Mouse (Mus musculus): ENCODE data around the gene Fbxl15. TPM values are rescaled to one million over a fixed set of nuclear protein-coding genes. Genes with fewer than 3 reads are reported as not detected.

The Fbxl15 gene
- total RNA-seq, 2 experiments from 2014 or later: 3.5 to 3.9 TPM

- DNase-seq (ENCODE audit: low spot score): no peak
Observed at GRCm38 (mm10) chr19:46308303-46308702, 19.7 kb upstream of the Fbxl15 start.

GRCm38 (mm10) chr19:46308706-46309435, 19.1 kb upstream of the Fbxl15 start:
- peak; percentile 83 for DNase-seq (ENCODE audit: low spot score)

DNA sequence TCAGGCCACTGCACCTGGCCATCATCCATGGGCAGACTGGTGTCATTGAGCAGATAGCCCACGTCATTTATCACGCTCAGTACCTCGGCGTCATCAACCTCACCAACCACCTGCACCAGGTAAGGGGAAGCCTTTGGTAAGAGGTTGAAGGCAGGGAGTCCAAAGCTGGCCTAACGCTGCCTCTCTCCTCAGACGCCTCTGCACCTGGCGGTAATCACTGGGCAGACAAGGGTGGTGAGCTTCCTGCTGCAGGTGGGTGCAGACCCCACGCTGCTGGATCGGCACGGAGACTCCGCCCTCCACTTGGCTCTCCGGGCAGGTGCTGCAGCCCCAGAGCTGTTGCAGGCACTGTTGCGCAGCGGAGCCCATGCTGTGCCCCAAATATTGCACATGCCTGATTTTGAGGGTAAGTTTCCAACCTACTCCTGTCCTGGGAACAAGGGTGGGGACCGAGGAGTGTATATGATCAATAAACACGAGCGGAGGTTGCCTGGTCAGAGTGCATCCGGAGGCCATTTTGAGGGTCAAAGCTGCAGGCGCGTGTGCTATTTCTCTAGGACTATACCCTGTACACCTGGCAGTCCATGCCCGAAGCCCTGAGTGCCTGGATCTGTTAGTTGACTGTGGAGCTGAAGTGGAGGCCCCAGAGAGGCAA, 18.2 kb upstream of the Fbxl15 start:
- DNase-seq (ENCODE audit: low spot score): no peak

- DNase-seq (ENCODE audit: low spot score): no peak
Observed at GRCm38 (mm10) chr19:46310312-46310865, 17.6 kb upstream of the Fbxl15 start.

GRCm38 (mm10) chr19:46311341-46311740, 16.6 kb upstream of the Fbxl15 start:
- DNase-seq (ENCODE audit: low spot score): no peak

GRCm38 (mm10) chr19:46312566-46312965, 15.4 kb upstream of the Fbxl15 start:
- DNase-seq (ENCODE audit: low spot score): no peak

- DNase-seq (ENCODE audit: low spot score): no peak
Observed at GRCm38 (mm10) chr19:46313116-46313515, 14.9 kb upstream of the Fbxl15 start.

DNA sequence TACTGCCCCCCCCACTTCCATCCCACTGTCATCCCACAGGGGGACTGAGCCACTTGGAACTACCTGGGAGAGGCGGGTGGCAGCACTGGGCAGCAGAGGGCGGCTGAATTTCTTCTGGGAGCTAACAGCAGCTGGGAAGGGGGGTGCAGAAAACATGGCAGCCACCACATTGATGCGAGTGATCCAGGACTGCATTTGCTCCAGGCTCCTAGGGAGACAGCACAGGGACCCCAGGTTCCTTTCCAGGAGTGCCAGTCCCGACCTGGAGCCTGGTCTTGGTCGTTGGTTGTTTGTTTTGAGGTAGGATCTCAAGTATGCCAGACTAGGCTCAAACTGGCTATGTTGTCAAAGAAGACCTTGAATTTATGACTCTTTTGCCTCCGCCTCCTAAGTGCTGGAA, 14.4 kb upstream of the Fbxl15 start:
- no peak for DNase-seq (ENCODE audit: low spot score)

GRCm38 (mm10) chr19:46314151-46314601, 13.8 kb upstream of the Fbxl15 start:
- no peak for DNase-seq (ENCODE audit: low spot score)

- no peak for DNase-seq (ENCODE audit: low spot score)
Observed at GRCm38 (mm10) chr19:46314872-46315742, 12.9 kb upstream of the Fbxl15 start.

GRCm38 (mm10) chr19:46315752-46316610, 12.0 kb upstream of the Fbxl15 start:
- no peak for DNase-seq (ENCODE audit: low spot score)

DNA sequence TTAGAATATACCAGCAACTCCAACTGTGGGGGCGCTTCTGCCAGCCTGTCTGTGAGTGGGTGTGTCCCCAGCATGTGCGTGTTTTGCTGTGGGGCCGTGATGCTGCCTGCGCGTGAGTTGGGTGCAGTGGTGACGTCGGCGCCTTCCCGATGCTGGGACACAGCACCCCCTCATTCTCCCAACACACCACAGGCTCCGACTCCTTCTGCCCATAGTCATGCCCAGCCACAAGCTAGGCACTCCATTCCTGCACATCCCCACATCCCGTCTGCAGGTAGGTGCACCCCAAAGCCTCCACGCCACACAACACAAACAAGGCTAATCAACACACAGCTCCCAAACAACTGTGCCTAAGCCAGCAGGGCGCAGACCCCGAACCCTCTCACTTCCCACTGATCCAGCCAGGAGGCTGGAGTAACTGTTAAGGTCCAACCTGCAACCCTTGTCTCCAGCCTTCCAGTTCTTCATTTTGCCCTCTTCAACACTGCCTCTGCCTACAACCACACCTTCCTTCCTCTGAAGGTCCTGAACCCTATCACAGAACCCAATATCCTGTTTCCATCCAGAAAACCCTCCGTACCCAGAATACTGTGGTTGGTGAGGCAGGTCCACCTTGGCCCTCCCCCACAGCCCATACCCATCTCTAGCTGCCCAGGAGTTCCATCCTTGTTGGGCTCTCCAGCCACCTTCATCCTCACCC, 11.0 kb upstream of the Fbxl15 start:
- DNase-seq (ENCODE audit: low spot score): no peak

- DNase-seq (ENCODE audit: low spot score): no peak
Observed at GRCm38 (mm10) chr19:46317546-46317885, 10.5 kb upstream of the Fbxl15 start.

DNA sequence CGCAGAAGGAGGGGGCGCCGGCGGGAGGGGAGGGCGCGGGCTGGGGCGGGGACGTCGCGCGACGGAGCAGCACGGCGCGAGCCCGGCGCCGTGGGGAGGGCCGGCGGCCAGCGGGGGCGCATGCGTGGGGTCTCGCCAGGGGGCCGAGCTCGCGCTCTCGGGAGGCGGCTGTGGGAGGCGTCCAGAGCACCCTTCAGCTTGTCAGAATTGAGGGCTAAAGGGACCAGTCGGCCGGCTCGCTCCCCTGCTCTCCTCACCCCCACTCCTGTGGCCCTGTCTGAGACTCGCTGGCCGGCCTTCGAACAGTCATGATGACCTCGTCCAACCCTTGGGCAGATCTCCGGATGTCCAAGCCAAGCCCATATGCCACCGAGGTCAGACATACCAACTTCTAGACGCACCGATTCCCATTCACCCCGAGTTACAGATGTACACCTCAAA, 9.9 kb upstream of the Fbxl15 start:
- no peak for DNase-seq (ENCODE audit: low spot score)

DNA sequence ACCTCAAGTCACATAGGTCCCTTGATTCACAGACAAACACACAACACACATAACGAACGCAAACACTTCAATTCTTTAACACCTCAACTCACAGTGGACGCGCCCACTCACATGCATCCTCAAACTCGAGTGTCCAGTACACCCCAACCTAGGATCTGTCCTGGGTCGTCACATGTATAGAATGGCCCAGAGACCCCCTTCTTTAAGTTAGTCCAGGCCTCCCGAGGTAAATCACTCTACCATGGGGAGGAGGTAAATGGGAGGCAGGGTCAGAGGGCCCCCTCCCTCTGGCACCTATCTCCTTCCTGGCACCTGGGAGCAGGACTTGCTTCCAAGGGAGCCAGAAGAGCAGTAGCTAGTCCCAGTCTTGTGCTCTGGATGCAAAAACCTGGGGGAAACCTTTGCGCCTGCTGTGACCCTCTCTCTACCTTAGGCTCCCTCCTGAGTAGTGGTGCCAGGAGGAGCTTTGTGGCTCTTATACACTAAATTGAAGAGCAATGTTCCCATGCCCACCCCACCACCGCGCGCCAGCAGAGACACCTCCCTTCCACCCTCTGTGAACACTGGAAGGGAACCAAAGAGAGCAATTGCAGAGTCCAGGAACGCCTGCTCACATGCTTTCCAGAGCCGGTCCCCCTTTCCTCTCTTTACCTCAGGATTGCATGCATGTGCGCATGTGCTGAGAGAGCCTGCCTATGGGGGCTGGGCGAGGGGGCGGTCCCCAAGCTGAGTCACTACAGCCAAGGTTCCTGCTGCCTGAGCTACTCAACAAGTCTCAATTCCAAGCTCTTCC, 9.2 kb upstream of the Fbxl15 start:
- DNase-seq (ENCODE audit: low spot score): no peak

GRCm38 (mm10) chr19:46320076-46320785, 7.8 kb upstream of the Fbxl15 start:
- DNase-seq (ENCODE audit: low spot score): no peak

DNA sequence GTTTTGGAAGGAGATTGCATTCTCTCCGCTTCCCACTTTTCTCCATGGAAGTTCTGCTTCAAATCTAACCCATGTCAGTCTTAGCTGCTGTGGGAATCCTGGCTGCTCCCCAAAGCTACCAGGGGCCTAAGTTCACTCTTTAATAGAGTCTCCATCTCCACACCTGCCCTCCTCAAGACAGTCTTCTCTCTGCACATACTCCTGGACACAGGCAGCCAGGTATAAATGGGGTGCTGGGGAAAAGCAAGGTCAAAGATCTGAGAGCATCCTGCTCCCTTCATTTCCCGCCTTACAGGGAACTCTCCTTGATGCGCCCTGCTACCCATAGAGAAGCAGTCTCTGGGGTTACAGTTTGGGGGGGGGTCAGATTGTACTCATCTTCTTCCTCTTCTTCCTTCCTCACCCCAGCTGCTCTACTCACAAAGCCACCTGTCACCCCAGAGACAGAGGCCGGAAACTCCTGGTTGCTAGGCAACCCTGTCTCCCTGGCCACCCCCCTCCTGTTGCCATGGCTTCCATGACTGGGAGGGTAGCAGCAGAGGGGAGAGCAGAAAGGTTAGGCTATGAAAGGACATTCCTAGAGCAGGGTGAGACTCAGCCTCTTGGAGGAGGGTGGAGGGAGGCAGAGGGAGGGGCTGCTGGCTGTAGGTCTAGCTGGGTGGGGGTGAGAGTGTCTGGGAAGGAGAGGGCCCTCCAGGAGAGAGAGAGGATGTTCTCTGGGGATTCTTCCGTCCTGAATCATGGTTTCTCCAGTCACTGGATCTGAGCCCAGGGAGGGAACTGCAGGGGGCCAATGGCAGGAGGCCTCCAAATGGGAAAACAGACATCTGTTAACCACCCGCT, 6.7 kb upstream of the Fbxl15 start:
- DNase-seq (ENCODE audit: low spot score): no peak
